Mouse (Mus musculus): ENCODE results near the gene Bola3. TPM values are rescaled to one million over a fixed set of nuclear protein-coding genes. Genes with fewer than 3 reads are reported as not detected.
"Not testable (repeated sequence)": the region's sequence is repeated elsewhere in the genome, so short reads cannot be mapped to it uniquely, and the experiment has no call there.

Gene Bola3
- polyA plus RNA-seq, 1 experiment from 2014 or later = 233 TPM

GRCm38 (mm10) chr6:83321927-83322326 lies 27.0 kb upstream of the Bola3 start:
- peaks cover 14% of the 10 kb centered on the region for H3K4me1 ChIP-seq
- no peak for ATAC-seq (ENCODE audit: extremely low read depth, insufficient number of reproducible peaks, low FRiP score, low TSS enrichment)

GRCm38 (mm10) chr6:83322794-83323193 lies 26.2 kb upstream of the Bola3 start:
- H3K27ac ChIP-seq (replicated peaks) = no peak overlapping the region
- H3K4me1 ChIP-seq = peaks cover 20% of the 10 kb centered on the region
- no peak overlapping the region for H3K4me3 ChIP-seq
- no peak overlapping the region for H3K9ac ChIP-seq
- 63% methylated on average over 2 of the region's 2 CpGs for WGBS
- no peak for ATAC-seq (ENCODE audit: extremely low read depth, insufficient number of reproducible peaks, low FRiP score, low TSS enrichment)
- H3K27me3 ChIP-seq (replicated peaks) = no peaks in the 10 kb centered on the region
- no peaks in the 10 kb centered on the region for H3K9me3 ChIP-seq
- H3K4me2 ChIP-seq = no peak overlapping the region
- H3K36me3 ChIP-seq = no peaks in the 10 kb centered on the region; the same call in 1 of the 2 replicates

More at GRCm38 (mm10) chr6:83321927-83322326, 27.0 kb upstream of the Bola3 start:
- Histone ChIP-seq H3K4me2 (no peak overlapping the region), H3K36me3 (no peaks in the 10 kb centered on the region), H3K27me3 (replicated peaks) (no peaks in the 10 kb centered on the region), H3K4me3 (no peak overlapping the region), H3K27ac (replicated peaks) (no peak overlapping the region), H3K9me3 (no peaks in the 10 kb centered on the region), H3K9ac (no peak overlapping the region)
- 42% methylated on average over 1 of the region's 1 CpGs for WGBS

- Histone ChIP-seq H3K4me1 (peaks cover 22% of the 10 kb centered on the region), H3K27ac (replicated peaks) (no peak overlapping the region), H3K4me2 (no peak overlapping the region), H3K9ac (0 out of 2 replicates have a peak overlapping the region, but pooled peaks have one; percentile 4), H3K36me3 (peaks cover 5% of the 10 kb centered on the region), H3K4me3 (no peak overlapping the region), H3K27me3 (replicated peaks) (no peaks in the 10 kb centered on the region), H3K9me3 (no peaks in the 10 kb centered on the region)
- no peak for ATAC-seq (ENCODE audit: extremely low read depth, insufficient number of reproducible peaks, low FRiP score, low TSS enrichment)
- 63% methylated on average over 8 of the region's 8 CpGs for WGBS
Observed at GRCm38 (mm10) chr6:83323652-83324419, 25.1 kb upstream of the Bola3 start.

- peak within 1 kb of the TSS; percentile 95 for H3K9ac ChIP-seq
- no peaks in the 10 kb centered on the region for H3K9me3 ChIP-seq
- H3K4me2 ChIP-seq = peak within 1 kb of the TSS; percentile 88
- ATAC-seq (ENCODE audit: extremely low read depth, insufficient number of reproducible peaks, low FRiP score, low TSS enrichment) = peak; percentile 96
- H3K4me3 ChIP-seq = peak within 1 kb of the TSS; percentile 70
- 1% methylated on average over 52 of the region's 65 CpGs for WGBS
- peak within 1 kb of the TSS; percentile 95 for H3K27ac ChIP-seq (replicated peaks)
- peaks cover 22% of the 10 kb centered on the region for H3K4me1 ChIP-seq
- H3K36me3 ChIP-seq = peaks cover 24% of the 10 kb centered on the region
- H3K27me3 ChIP-seq (replicated peaks) = no peaks in the 10 kb centered on the region
Observed at GRCm38 (mm10) chr6:83325525-83326393, 23.2 kb upstream of the Bola3 start, which contains the start of the genes Mthfd2 and Mob1a. Gene Mthfd2 (minus strand): TSS chr6:83325908. Gene Mob1a (plus strand): TSS chr6:83326016.

GRCm38 (mm10) chr6:83326394-83326736 lies 22.6 kb upstream of the Bola3 start:
- ATAC-seq (ENCODE audit: extremely low read depth, insufficient number of reproducible peaks, low FRiP score, low TSS enrichment) = no peak
- H3K9me3 ChIP-seq = no peaks in the 10 kb centered on the region
- H3K27me3 ChIP-seq (replicated peaks) = no peaks in the 10 kb centered on the region
- peaks cover 30% of the 10 kb centered on the region for H3K36me3 ChIP-seq
- peaks cover 22% of the 10 kb centered on the region for H3K4me1 ChIP-seq
- peak overlapping the region; percentile 70 for H3K4me3 ChIP-seq
- WGBS = 4% methylated on average over 6 of the region's 6 CpGs
- H3K4me2 ChIP-seq = peak overlapping the region; percentile 88
- peak overlapping the region; percentile 95 for H3K9ac ChIP-seq
- H3K27ac ChIP-seq (replicated peaks) = peak overlapping the region; percentile 95

GRCm38 (mm10) chr6:83326761-83327160 lies 22.2 kb upstream of the Bola3 start:
- WGBS = 48% methylated on average over 6 of the region's 6 CpGs
- Histone ChIP-seq H3K27ac (replicated peaks) (peak overlapping the region; percentile 95), H3K9me3 (no peaks in the 10 kb centered on the region), H3K4me3 (peak overlapping the region; percentile 70), H3K4me1 (peaks cover 22% of the 10 kb centered on the region), H3K36me3 (peaks cover 34% of the 10 kb centered on the region), H3K9ac (peak overlapping the region; percentile 95), H3K27me3 (replicated peaks) (no peaks in the 10 kb centered on the region), H3K4me2 (peak overlapping the region; percentile 88)
- no peak for ATAC-seq (ENCODE audit: extremely low read depth, insufficient number of reproducible peaks, low FRiP score, low TSS enrichment)

GRCm38 (mm10) chr6:83327591-83328190 lies 21.3 kb upstream of the Bola3 start:
- WGBS = 88% methylated on average over 3 of the region's 3 CpGs
- no peak overlapping the region for H3K27ac ChIP-seq (replicated peaks)
- H3K9me3 ChIP-seq = no peaks in the 10 kb centered on the region
- peaks cover 22% of the 10 kb centered on the region for H3K4me1 ChIP-seq
- no peak overlapping the region for H3K9ac ChIP-seq
- no peak overlapping the region for H3K4me3 ChIP-seq
- no peaks in the 10 kb centered on the region for H3K27me3 ChIP-seq (replicated peaks)
- H3K4me2 ChIP-seq = peak overlapping the region; percentile 88
- peaks cover 42% of the 10 kb centered on the region for H3K36me3 ChIP-seq
- no peak for ATAC-seq (ENCODE audit: extremely low read depth, insufficient number of reproducible peaks, low FRiP score, low TSS enrichment)

- peaks cover 72% of the 10 kb centered on the region for H3K36me3 ChIP-seq
- H3K9me3 ChIP-seq = no peaks in the 10 kb centered on the region
- H3K27ac ChIP-seq (replicated peaks) = no peak overlapping the region
- H3K4me1 ChIP-seq = no peaks in the 10 kb centered on the region
- H3K27me3 ChIP-seq (replicated peaks) = no peaks in the 10 kb centered on the region
- no peak overlapping the region for H3K4me3 ChIP-seq
- ATAC-seq (ENCODE audit: extremely low read depth, insufficient number of reproducible peaks, low FRiP score, low TSS enrichment) = no peak
- no peak overlapping the region for H3K4me2 ChIP-seq
- WGBS = 61% methylated on average over 3 of the region's 3 CpGs
- no peak overlapping the region for H3K9ac ChIP-seq
Observed at GRCm38 (mm10) chr6:83341387-83341786, 7.6 kb upstream of the Bola3 start.

- Histone ChIP-seq H3K36me3 (peaks cover 58% of the 10 kb centered on the region), H3K4me2 (no peak overlapping the region), H3K9me3 (no peaks in the 10 kb centered on the region), H3K27ac (replicated peaks) (no peak overlapping the region), H3K4me1 (no peaks in the 10 kb centered on the region), H3K27me3 (replicated peaks) (no peaks in the 10 kb centered on the region), H3K9ac (no peak overlapping the region), H3K4me3 (no peak overlapping the region)
- no peak for ATAC-seq (ENCODE audit: extremely low read depth, insufficient number of reproducible peaks, low FRiP score, low TSS enrichment)
- 96% methylated on average over 2 of the region's 2 CpGs for WGBS
Observed at GRCm38 (mm10) chr6:83342957-83343356, 6.0 kb upstream of the Bola3 start.

- H3K4me2 ChIP-seq; H3K4me3 ChIP-seq; ATAC-seq (ENCODE audit: extremely low read depth, insufficient number of reproducible peaks, low FRiP score, low TSS enrichment); H3K27me3 ChIP-seq (replicated peaks); H3K9ac ChIP-seq; H3K9me3 ChIP-seq; H3K27ac ChIP-seq (replicated peaks): not testable (repeated sequence)
- Histone ChIP-seq H3K4me1 (peaks cover 13% of the 10 kb centered on the region), H3K36me3 (peaks cover 35% of the 10 kb centered on the region)
- 80% methylated on average over 8 of the region's 8 CpGs for WGBS
Observed at GRCm38 (mm10) chr6:83345285-83345684, 3.7 kb upstream of the Bola3 start.

- Histone ChIP-seq H3K27ac (replicated peaks) (no peak overlapping the region), H3K9me3 (no peaks in the 10 kb centered on the region), H3K4me3 (no peak overlapping the region), H3K4me1 (peaks cover 24% of the 10 kb centered on the region), H3K4me2 (no peak overlapping the region), H3K9ac (no peak overlapping the region), H3K36me3 (peaks cover 22% of the 10 kb centered on the region), H3K27me3 (replicated peaks) (no peaks in the 10 kb centered on the region)
- ATAC-seq (ENCODE audit: extremely low read depth, insufficient number of reproducible peaks, low FRiP score, low TSS enrichment) = no peak
- 88% methylated on average over 3 of the region's 3 CpGs for WGBS
Observed at GRCm38 (mm10) chr6:83347916-83348315, 1.0 kb upstream of the Bola3 start.
